Mouse (Mus musculus) heart, embryonic 14.5 days (tissue): ENCODE measurements around the gene Stat6. TPM values are rescaled to one million over a fixed set of nuclear protein-coding genes. Genes with fewer than 3 reads are reported as not detected.

ENCODE experiments used
- ATAC-seq: fragments of 200-750 bp; cut with Nextera tagmentation; 2 replicates; pipeline ENCODE4 v1.8.0; 2017; ENCODE audit warnings: low read depth, moderate TSS enrichment; ENCODE audit not compliant: insufficient number of reproducible peaks, insufficient read depth, low FRiP score
- H3K27ac ChIP-seq, 2 experiments: fragments of 200-500 bp in 1 of 2; fragments of 300-500 bp in 1 of 2; sonication (generic) in 1 of 2; replicated peaks in 1 of 2; 2 replicates each; pipeline ENCODE4 v1.5.1; 2012 to 2014; ENCODE audit warnings: low read depth in 2 of 2, low read length in 2 of 2, control low read depth in 1 of 2, mild to moderate bottlenecking in 1 of 2, mixed read lengths in 1 of 2; ENCODE audit not compliant: control insufficient read depth in 1 of 2, insufficient read depth in 1 of 2
- H3K27me3 ChIP-seq: fragments of 300-500 bp; sonication (generic); 2 replicates; pipeline ENCODE4 v1.6.1; 2014; ENCODE audit warnings: mild to moderate bottlenecking, low read length, control low read depth; ENCODE audit not compliant: control insufficient read depth, insufficient read depth
- H3K36me3 ChIP-seq: fragments of 300-500 bp; sonication (generic); 2 replicates; pipeline ENCODE4 v1.6.1; 2014; ENCODE audit warnings: mild to moderate bottlenecking, control low read depth, low read length, mixed read lengths; ENCODE audit not compliant: control insufficient read depth, insufficient read depth
- H3K4me1 ChIP-seq, 2 experiments: fragments of 200-500 bp in 1 of 2; fragments of 300-500 bp in 1 of 2; sonication (generic) in 1 of 2; 2 replicates each; pipeline ENCODE4 v1.6.1; 2012 to 2014; ENCODE audit warnings: low read length in 2 of 2, control low read depth in 1 of 2, mixed read lengths in 1 of 2; ENCODE audit not compliant: control insufficient read depth in 2 of 2, insufficient read depth in 2 of 2
- H3K4me2 ChIP-seq: fragments of 300-500 bp; sonication (generic); 2 replicates; pipeline ENCODE4 v1.6.1; 2014; ENCODE audit warnings: mild to moderate bottlenecking, low read length
- H3K4me3 ChIP-seq, 2 experiments: fragments of 200-500 bp in 1 of 2; fragments of 300-500 bp in 1 of 2; sonication (generic) in 1 of 2; 2 replicates each; pipeline ENCODE4 v1.5.1; 2012 to 2014; ENCODE audit warnings: low read length in 2 of 2, mild to moderate bottlenecking in 2 of 2, control low read depth in 1 of 2, low read depth in 1 of 2, moderate library complexity in 1 of 2; ENCODE audit not compliant: control insufficient read depth in 1 of 2, insufficient read depth in 1 of 2
- H3K9ac ChIP-seq: fragments of 300-500 bp; sonication (generic); 2 replicates; pipeline ENCODE4 v1.6.1; 2014; ENCODE audit warnings: mild to moderate bottlenecking, low read length
- H3K9me3 ChIP-seq: fragments of 300-500 bp; sonication (generic); 2 replicates; pipeline ENCODE4 v1.6.1; 2016; ENCODE audit warnings: low read length, control low read depth; ENCODE audit not compliant: control insufficient read depth
- WGBS: fragments of 180-500 bp; shearing (Covaris S2); extraction: QIAGEN DNeasy Blood & Tissue Kit; methylation state at CpG from one replicate; pipeline ENCODE4 v1.1.7; 2014; 5-methylcytosine and 5-hydroxymethylcytosine counted together
- polyA plus RNA-seq: library from polyadenylated mRNA; unstranded; fragments of >200 nt; fragmentation: Nextera tagmentation; extraction: Ambion mirVana; gene quantifications from 2 replicates; pipeline ENCODE4 v1.2.1, GENCODE M21; 2014

Stat6 gene
- polyA plus RNA-seq, 1 experiment from 2014 or later: 25.2 TPM

DNA sequence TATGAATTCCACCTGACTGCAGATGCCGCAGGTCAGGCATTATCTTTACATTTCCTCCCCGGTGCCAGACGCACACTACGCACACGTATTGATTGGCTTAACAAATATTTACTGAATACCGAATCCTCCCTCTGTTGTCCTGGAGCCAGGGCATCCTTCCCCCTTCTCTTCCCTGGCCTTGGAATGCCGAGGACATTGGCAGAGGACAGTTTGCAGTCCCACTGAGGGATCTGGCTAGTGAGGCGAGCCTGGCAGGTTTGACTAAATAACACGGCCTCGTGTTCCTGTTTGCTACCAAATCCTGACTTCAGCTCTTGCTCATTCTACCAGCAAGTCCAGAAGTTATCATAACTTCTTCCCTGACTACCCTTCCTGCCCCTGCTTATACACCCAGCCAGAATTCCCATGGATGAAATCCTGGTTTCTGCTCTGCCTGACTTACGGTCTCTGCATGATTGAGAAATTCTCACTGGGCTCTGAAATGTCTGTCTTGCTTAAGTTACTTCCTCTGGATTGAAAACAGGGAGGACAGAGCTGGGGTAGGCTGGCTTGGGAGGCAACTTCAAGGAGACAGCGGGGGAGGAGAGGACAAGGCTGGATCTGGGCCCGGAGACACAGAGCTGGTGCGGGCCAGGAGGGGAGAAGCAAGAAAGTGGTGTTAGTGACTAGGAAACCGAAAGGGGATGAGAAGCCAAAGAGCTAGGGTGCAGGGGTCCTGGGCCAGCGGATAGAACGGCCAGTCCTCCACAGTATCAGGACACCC, 42.8 kb upstream of the Stat6 start:
- H3K36me3 ChIP-seq: peaks cover 6% of the 10 kb centered on the region
- WGBS: 44% methylated on average over 17 of the region's 17 CpGs
- H3K4me2 ChIP-seq: no peak overlapping the region
- H3K4me1 ChIP-seq: peaks cover 61 to 66% of the 10 kb centered on the region in 2 experiments
- H3K27me3 ChIP-seq: no peaks in the 10 kb centered on the region
- no peaks in the 10 kb centered on the region for H3K9me3 ChIP-seq
- peak; percentile 36 for ATAC-seq
- H3K4me3 ChIP-seq: no peak overlapping the region
- H3K27ac ChIP-seq: peak overlapping the region; percentile 37 to 72
- peak overlapping the region; percentile 17; the same call in 1 of the 2 replicates for H3K9ac ChIP-seq

GRCm38 (mm10) chr10:127602194-127602593, 40.6 kb upstream of the Stat6 start:
- no peak for ATAC-seq
- H3K27me3 ChIP-seq: no peaks in the 10 kb centered on the region
- H3K4me2 ChIP-seq: no peak overlapping the region
- H3K9ac ChIP-seq: no peak overlapping the region
- peaks cover 45 to 48% of the 10 kb centered on the region in 2 experiments for H3K4me1 ChIP-seq
- 91% methylated on average over 6 of the region's 6 CpGs for WGBS
- no peak overlapping the region for H3K4me3 ChIP-seq
- peaks cover 19% of the 10 kb centered on the region for H3K36me3 ChIP-seq
- H3K27ac ChIP-seq: no peak overlapping the region
- no peaks in the 10 kb centered on the region for H3K9me3 ChIP-seq

DNA sequence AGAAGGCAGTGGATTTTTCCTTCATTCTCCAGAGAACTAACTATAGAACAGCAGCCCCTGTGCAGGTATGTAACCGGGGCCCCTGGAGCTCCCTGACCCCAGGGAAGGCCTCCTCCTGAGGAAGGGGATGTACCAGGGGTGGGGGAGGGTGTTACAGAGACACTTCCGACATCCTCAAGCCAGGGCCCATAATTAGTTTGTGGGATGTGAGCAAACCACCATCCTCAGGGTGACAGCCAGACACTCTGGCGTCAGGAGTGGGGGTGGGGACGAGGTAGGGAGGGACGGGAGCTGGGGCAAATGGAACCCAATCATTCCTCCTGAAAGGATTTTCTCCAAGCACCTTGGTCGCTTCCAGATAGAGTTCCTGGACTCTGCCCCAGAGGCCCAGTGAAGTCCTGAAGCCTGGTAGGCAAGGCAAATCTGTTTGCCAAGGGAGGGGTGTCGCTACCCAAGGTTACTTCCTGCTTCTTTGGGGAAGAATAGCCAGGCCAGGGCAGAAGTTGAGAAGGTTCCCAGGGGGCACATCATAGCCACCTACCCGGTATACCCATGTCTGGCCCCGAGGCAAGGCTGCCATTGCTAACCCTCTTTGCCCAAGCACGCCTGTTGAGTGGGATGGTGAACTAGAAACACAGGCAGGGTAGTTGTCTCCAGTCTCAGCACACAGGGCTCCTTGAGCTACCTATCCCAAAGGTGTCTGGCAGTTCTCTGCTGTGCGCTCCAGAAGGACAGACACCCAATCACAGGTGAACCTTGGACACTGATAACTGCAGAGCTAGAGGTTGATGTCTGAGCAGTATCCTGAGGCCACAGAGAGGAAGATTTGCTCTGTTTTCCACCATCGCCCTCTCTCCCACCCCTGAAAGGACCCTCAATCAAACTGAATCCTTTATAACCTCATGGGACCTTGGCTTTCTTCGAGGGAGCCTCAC, 39.1 kb upstream of the Stat6 start:
- Histone ChIP-seq H3K27ac (no peak overlapping the region), H3K4me3 (no peak overlapping the region), H3K9ac (peak overlapping the region; percentile 27; the same call in 1 of the 2 replicates), H3K36me3 (peaks cover 27% of the 10 kb centered on the region), H3K27me3 (no peaks in the 10 kb centered on the region), H3K4me1 (peaks cover 32 to 34% of the 10 kb centered on the region in 2 experiments), H3K4me2 (no peak overlapping the region), H3K9me3 (no peaks in the 10 kb centered on the region)
- ATAC-seq: no peak
- 57% methylated on average over 13 of the region's 13 CpGs for WGBS

DNA sequence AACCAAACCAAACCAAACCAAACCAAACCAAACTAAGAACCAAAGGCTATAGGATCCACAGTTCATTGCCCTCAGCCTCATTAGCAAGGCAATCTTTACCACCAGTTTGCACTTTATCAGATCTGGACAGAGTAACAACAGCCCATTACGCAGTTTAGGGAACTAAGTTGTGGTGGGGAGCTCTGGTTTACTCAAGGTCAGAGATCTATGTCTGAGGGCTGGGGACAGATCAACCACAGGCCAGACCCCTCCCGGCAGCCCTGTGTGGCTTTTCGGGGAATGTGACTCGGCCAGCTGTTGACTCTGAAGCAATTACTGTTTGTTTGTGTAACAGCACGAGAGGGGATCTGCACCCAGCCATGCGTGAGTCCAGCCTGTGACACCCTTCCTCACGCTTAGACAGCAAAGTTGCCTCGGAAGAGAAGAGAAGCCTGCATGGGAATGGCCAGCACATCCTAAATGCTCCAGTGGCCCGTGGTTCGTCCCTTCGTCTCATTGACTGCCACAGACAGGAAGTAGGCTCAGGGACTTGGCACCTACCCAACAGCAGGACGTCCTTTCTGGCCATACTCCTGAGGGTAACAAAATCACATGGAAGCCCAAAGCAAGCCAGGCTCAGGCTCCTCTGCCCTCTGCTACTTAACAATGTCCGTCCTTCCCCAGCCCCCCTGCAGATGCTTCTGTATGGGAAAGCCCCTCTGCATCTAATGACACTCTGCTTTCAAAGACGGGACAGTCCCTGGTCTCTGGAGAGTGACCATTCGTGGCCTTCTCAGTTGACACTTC, 38.1 kb upstream of the Stat6 start:
- Histone ChIP-seq H3K36me3 (peaks cover 33% of the 10 kb centered on the region), H3K9me3 (no peaks in the 10 kb centered on the region), H3K4me1 (peaks cover 27 to 28% of the 10 kb centered on the region in 2 experiments), H3K4me2 (no peak overlapping the region), H3K4me3 (no peak overlapping the region), H3K9ac (no peak overlapping the region), H3K27ac (no peak overlapping the region), H3K27me3 (no peaks in the 10 kb centered on the region)
- WGBS: 34% methylated on average over 15 of the region's 15 CpGs
- no peak for ATAC-seq

DNA sequence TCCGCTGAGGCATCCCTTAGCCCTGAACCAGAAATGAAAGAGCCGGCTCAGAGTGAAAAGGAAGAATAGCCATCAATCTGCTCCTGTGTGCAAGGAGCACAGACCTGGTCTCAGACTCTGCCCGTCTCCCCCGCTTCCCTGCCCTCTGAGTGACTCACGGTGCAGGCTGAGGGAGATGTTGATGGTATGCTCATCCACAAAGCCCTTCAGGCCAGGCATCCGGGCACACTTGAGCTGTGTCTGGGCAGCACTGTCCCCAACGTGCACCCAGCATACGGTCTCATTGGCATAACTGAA, 37.6 kb upstream of the Stat6 start:
- no peaks in the 10 kb centered on the region for H3K27me3 ChIP-seq
- H3K36me3 ChIP-seq: peaks cover 38% of the 10 kb centered on the region

DNA sequence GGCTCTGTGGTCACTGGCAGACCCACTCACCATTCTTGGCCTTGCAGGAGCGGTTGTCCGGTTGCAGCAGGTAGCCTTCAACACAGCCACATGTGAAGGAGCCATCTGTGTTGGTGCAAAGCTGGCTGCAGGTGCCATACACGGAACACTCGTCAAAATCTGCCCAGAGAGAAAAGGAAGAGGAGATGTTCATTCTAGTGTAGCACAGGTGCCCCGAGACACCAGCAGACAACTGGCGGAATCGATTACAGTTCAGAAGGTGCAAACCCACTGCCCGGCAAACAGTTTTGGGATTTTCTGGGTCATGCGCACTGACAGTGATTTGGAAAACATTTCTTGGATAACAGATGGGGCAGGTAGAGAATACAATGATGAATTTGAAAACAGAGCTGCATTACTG, 37.0 kb upstream of the Stat6 start:
- H3K27me3 ChIP-seq: no peaks in the 10 kb centered on the region
- H3K36me3 ChIP-seq: peaks cover 44% of the 10 kb centered on the region
- 96% methylated on average over 9 of the region's 9 CpGs for WGBS

More for the DNA sequence above, 37.6 kb upstream of the Stat6 start:
- Histone ChIP-seq H3K9ac (0 out of 2 replicates have a peak overlapping the region, but pooled peaks have one; percentile 21), H3K27ac (no peak overlapping the region), H3K4me3 (no peak overlapping the region), H3K4me2 (no peak overlapping the region), H3K4me1 (peaks cover 23 to 24% of the 10 kb centered on the region in 2 experiments), H3K9me3 (no peaks in the 10 kb centered on the region)
- 71% methylated on average over 8 of the region's 8 CpGs for WGBS
- no peak for ATAC-seq

GRCm38 (mm10) chr10:127607059-127607458, 35.7 kb upstream of the Stat6 start:
- Histone ChIP-seq H3K27me3 (no peaks in the 10 kb centered on the region), H3K36me3 (peaks cover 54% of the 10 kb centered on the region), H3K4me2 (no peak overlapping the region), H3K9ac (no peak overlapping the region), H3K9me3 (no peaks in the 10 kb centered on the region), H3K4me1 (peaks cover 16 to 17% of the 10 kb centered on the region in 2 experiments), H3K4me3 (no peak overlapping the region), H3K27ac (no peak overlapping the region)
- 86% methylated on average over 6 of the region's 7 CpGs for WGBS
- no peak for ATAC-seq

More for the DNA sequence above, 37.0 kb upstream of the Stat6 start:
- Histone ChIP-seq H3K4me1 (peaks cover 19 to 22% of the 10 kb centered on the region in 2 experiments), H3K4me2 (no peak overlapping the region), H3K9ac (no peak overlapping the region), H3K9me3 (no peaks in the 10 kb centered on the region), H3K27ac (no peak overlapping the region), H3K4me3 (no peak overlapping the region)
- no peak for ATAC-seq
